Mouse (Mus musculus) hindbrain, embryonic 13.5 days (tissue): Measurements from ENCODE around the gene Tk1. TPM values are rescaled to one million over a fixed set of nuclear protein-coding genes. Genes with fewer than 3 reads are reported as not detected.
"Not testable (repeated sequence)": the region's sequence is repeated elsewhere in the genome, so short reads cannot be mapped to it uniquely, and the experiment has no call there.

Experiments used
- ATAC-seq: fragments of 200-750 bp; cut with Nextera tagmentation; 2 replicates; pipeline ENCODE4 v1.8.0; 2017; ENCODE audit warnings: moderate TSS enrichment; ENCODE audit not compliant: low FRiP score
- H3K27ac ChIP-seq: fragments of 300-500 bp; sonication (generic); 2 replicates; pipeline ENCODE4 v1.5.1; 2015; ENCODE audit warnings: inconsistent platforms, mild to moderate bottlenecking, moderate library complexity
- H3K27me3 ChIP-seq: fragments of 300-500 bp; sonication (generic); 2 replicates; pipeline ENCODE4 v1.6.1; 2015; ENCODE audit warnings: mild to moderate bottlenecking, inconsistent platforms
- H3K36me3 ChIP-seq: fragments of 300-500 bp; sonication (generic); 2 replicates; pipeline ENCODE4 v1.6.1; 2015; ENCODE audit warnings: mild to moderate bottlenecking, inconsistent platforms
- H3K4me1 ChIP-seq: fragments of 300-500 bp; sonication (generic); replicated peaks from 2 replicates; pipeline ENCODE4 v1.6.1; 2015; ENCODE audit warnings: inconsistent platforms
- H3K4me2 ChIP-seq: fragments of 300-500 bp; sonication (generic); 2 replicates; pipeline ENCODE4 v1.6.1; 2015; ENCODE audit warnings: inconsistent platforms, mild to moderate bottlenecking, moderate library complexity
- H3K4me3 ChIP-seq: fragments of 300-500 bp; sonication (generic); 2 replicates; pipeline ENCODE4 v1.5.1; 2015; ENCODE audit warnings: mild to moderate bottlenecking, inconsistent platforms
- H3K9ac ChIP-seq: fragments of 300-500 bp; sonication (generic); 2 replicates; pipeline ENCODE4 v1.6.1; 2015; ENCODE audit warnings: mild to moderate bottlenecking, inconsistent platforms
- H3K9me3 ChIP-seq: fragments of 300-500 bp; sonication (generic); 2 replicates; pipeline ENCODE4 v1.6.1; 2016; ENCODE audit warnings: inconsistent platforms
- WGBS: fragments of 180-500 bp; shearing (Covaris S2); methylation state at CpG from one replicate; pipeline ENCODE4 v1.1.7; 2015; 5-methylcytosine and 5-hydroxymethylcytosine counted together
- polyA plus RNA-seq: library from polyadenylated mRNA; unstranded; fragments of >200 nt; fragmentation: Nextera tagmentation; extraction: Ambion mirVana; gene quantifications from 2 replicates; pipeline ENCODE4 v1.2.1, GENCODE M21; 2015

Tk1 gene
- polyA plus RNA-seq, 1 experiment from 2014 or later = 25.3 TPM

DNA sequence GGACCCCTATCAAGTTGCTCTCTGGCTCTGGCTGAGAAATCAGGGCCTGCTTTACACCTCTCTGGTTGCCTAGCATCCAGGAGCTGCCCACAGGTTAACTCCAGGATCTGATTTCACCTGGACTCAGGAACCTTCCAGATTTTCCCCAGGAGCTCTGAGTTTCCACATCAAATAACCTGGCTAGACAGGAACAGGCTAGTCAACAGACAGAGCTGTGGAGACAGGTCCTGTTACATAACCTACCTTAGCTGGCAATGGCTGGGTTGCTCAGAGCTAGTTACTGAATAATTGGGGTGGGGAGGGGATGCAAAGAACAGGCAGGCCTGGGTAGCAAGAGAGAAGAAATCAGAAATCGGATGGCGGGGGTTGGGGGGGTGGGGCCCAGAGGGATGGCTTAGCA, 19.1 kb upstream of the Tk1 start:
- H3K9ac ChIP-seq = no peak overlapping the region
- H3K4me3 ChIP-seq = no peak overlapping the region
- H3K27me3 ChIP-seq = no peaks in the 10 kb centered on the region
- H3K36me3 ChIP-seq = no peaks in the 10 kb centered on the region
- H3K4me2 ChIP-seq = no peak overlapping the region
- no peak overlapping the region for H3K27ac ChIP-seq
- no peak for ATAC-seq
- WGBS = 86% methylated on average over 2 of the region's 2 CpGs
- no peaks in the 10 kb centered on the region for H3K9me3 ChIP-seq
- H3K4me1 ChIP-seq = peaks cover 20% of the 10 kb centered on the region

DNA sequence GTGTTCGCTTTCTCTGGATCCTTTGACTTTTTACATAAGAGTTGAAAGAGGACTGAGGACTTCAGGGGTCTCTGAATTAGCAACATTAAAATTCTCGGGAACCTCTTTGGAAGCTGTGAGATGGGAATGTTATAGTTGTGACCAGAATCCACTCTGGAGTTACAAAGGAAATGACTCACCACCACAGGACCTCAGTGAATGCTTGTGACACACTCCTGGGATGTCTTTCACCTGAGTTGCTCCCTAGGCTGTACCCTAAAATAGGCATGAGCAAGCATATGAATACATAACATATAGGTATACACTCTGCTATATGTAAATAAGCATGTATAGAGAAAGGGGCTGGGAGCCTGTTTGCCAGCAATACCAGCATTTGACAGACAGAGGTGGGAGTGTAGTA, 17.5 kb upstream of the Tk1 start:
- 91% methylated on average over 2 of the region's 2 CpGs for WGBS
- Histone ChIP-seq H3K36me3 (no peaks in the 10 kb centered on the region), H3K4me1 (peaks cover 10% of the 10 kb centered on the region), H3K27me3 (no peaks in the 10 kb centered on the region), H3K9me3 (no peaks in the 10 kb centered on the region), H3K9ac (no peak overlapping the region), H3K27ac (no peak overlapping the region), H3K4me3 (no peak overlapping the region), H3K4me2 (no peak overlapping the region)
- no peak for ATAC-seq

DNA sequence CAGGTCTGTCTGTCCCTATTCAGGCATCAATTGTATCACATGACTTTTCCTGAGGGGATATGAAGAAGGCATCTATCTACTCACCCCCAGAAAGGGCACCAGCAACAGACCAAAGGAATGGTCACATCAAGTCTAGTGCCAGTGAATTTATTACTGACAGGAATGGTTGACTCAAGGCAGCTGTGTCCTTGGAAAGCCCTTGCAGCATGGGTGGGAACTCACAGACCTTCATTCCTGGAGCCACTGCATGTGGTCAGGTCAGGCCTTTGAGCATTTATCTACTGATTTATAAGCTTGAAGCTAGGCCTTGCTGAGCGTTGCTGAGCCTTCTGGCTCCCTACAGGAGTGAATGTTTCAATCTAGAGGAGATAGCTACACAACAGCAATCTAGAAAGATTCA, 15.0 kb upstream of the Tk1 start:
- Histone ChIP-seq H3K27ac (no peak overlapping the region), H3K9me3 (no peaks in the 10 kb centered on the region), H3K36me3 (no peaks in the 10 kb centered on the region), H3K9ac (no peak overlapping the region), H3K27me3 (no peaks in the 10 kb centered on the region), H3K4me2 (no peak overlapping the region), H3K4me1 (0 out of 2 replicates have a peak, but pooled peaks cover 6% of the 10 kb centered on the region), H3K4me3 (no peak overlapping the region)
- WGBS = 76% methylated on average over 1 of the region's 1 CpGs
- ATAC-seq = no peak

DNA sequence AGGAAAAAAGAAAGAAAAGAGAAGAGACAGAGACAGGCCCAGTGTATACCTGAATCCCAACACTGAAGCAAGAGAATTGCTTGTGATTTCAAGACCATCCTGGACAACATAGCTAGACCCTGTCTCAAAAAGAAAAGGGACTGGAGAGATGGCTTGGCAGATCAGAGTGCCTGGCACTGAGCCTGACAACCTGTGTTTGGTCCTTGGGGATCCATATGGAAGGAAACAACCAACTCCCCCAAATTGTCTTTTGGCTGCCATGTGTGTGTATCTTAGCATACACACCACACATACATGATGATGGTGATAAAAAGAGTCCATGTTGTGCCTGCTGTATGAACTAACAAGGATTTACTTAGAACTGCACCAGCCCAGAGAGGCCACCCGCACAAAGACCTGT, 13.1 kb upstream of the Tk1 start:
- ATAC-seq = no peak
- no peaks in the 10 kb centered on the region for H3K36me3 ChIP-seq
- no peaks in the 10 kb centered on the region for H3K27me3 ChIP-seq
- no peak overlapping the region for H3K9ac ChIP-seq
- 0 out of 2 replicates have a peak, but pooled peaks cover 6% of the 10 kb centered on the region for H3K4me1 ChIP-seq
- H3K4me3 ChIP-seq = no peak overlapping the region
- 94% methylated on average over 1 of the region's 1 CpGs for WGBS
- H3K4me2 ChIP-seq = no peak overlapping the region
- H3K9me3 ChIP-seq = no peaks in the 10 kb centered on the region
- H3K27ac ChIP-seq = no peak overlapping the region

DNA sequence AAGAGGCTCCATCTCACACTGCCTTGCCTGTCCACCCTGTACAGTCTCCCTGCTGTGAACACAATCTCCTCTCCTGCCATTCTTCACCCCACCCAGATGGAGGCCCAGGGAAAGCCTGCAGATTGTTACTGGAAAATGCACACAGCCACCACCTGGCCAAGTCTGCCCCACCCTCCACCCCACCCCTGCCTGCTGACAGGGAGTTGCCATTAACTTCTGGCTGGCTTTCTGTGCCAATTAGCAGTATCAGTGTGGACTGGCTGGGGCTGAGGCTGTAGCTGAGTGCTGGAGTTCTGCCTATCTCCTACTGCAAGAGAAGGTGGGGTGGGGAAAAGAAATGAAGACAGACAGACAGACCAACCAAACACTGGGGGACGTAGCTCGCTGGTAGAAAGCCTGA, 12.7 kb upstream of the Tk1 start:
- Histone ChIP-seq H3K4me1 (0 out of 2 replicates have a peak, but pooled peaks cover 6% of the 10 kb centered on the region), H3K27me3 (no peaks in the 10 kb centered on the region), H3K27ac (no peak overlapping the region), H3K9me3 (no peaks in the 10 kb centered on the region), H3K4me3 (no peak overlapping the region), H3K36me3 (no peaks in the 10 kb centered on the region), H3K9ac (no peak overlapping the region; the same call in 1 of the 2 replicates), H3K4me2 (no peak overlapping the region)
- ATAC-seq = no peak
- 63% methylated on average over 2 of the region's 2 CpGs for WGBS

DNA sequence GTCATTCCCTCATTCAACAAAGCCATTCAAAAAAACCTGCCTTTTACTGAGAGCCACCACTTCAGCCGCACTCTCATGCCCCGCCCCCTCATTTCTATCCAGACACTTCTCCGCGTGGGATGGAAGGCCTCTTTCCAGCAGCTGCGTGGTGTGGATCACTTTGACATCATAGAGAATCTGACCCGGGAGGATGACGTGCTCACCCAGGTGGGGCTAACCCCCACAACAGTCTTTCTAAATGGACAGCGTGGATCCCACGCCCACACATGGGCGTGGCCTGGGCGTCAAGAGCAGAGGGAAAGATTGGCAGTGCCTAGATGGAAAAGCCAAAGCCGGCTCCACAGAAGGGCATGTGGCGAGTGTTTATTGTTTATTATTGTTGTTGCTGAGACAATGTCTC, 10.4 kb upstream of the Tk1 start:
- Histone ChIP-seq H3K9ac (no peak overlapping the region), H3K9me3 (no peaks in the 10 kb centered on the region), H3K4me3 (no peak overlapping the region), H3K4me2 (peak overlapping the region; percentile 32; the same call in 1 of the 2 replicates), H3K27me3 (no peaks in the 10 kb centered on the region), H3K36me3 (no peaks in the 10 kb centered on the region), H3K27ac (no peak overlapping the region), H3K4me1 (peaks cover 15% of the 10 kb centered on the region)
- WGBS = 24% methylated on average over 13 of the region's 13 CpGs
- no peak for ATAC-seq

DNA sequence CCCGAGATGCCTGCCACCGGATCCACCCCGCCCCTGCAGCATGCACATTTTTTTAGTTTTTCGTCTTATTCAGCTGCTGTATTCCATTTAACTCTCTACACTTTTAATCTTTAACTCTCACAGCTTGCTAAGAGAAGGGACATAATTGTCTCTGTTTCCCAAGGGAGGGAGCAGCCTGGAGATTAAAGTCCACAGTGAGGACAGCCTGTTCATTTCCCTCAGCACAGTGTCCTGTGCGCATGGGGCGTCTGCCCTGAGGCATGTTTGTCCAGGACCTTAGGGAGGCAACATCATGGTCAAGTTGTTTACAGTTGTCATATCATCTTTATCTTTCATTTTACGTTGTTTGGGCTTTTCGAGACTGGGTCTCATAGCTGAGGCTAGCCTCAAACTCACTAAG, 8.2 kb upstream of the Tk1 start:
- no peak for ATAC-seq
- WGBS = 94% methylated on average over 8 of the region's 8 CpGs
- H3K36me3 ChIP-seq = no peaks in the 10 kb centered on the region
- H3K4me2 ChIP-seq = no peak overlapping the region
- H3K9me3 ChIP-seq = no peaks in the 10 kb centered on the region
- peaks cover 29% of the 10 kb centered on the region for H3K4me1 ChIP-seq
- H3K27ac ChIP-seq = no peak overlapping the region
- H3K27me3 ChIP-seq = no peaks in the 10 kb centered on the region
- no peak overlapping the region for H3K4me3 ChIP-seq
- H3K9ac ChIP-seq = no peak overlapping the region

DNA sequence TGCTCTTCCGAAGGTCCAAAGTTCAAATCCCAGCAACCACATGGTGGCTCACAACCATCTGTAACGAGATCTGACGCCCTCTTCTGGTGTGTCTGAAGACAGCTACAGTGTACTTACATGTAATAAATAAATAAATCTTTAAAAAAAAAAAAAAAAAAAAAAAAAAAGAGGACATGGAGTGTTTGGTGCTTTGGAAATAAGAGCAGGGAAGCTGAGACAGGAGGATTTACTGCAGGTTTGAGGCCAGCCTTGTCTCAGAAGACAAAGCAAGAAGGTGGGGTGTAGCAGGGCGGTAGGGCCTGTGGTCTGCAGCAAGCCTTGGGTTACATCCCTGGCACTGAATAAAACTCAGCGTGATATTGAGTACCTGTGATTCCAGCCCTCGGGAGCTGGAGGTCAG, 7.6 kb upstream of the Tk1 start:
- 90% methylated on average over 4 of the region's 6 CpGs for WGBS
- not testable (repeated sequence) for H3K4me2 ChIP-seq, H3K36me3 ChIP-seq, H3K9ac ChIP-seq, H3K9me3 ChIP-seq, H3K27ac ChIP-seq, H3K4me3 ChIP-seq, ATAC-seq, H3K27me3 ChIP-seq
- peaks cover 34% of the 10 kb centered on the region for H3K4me1 ChIP-seq

DNA sequence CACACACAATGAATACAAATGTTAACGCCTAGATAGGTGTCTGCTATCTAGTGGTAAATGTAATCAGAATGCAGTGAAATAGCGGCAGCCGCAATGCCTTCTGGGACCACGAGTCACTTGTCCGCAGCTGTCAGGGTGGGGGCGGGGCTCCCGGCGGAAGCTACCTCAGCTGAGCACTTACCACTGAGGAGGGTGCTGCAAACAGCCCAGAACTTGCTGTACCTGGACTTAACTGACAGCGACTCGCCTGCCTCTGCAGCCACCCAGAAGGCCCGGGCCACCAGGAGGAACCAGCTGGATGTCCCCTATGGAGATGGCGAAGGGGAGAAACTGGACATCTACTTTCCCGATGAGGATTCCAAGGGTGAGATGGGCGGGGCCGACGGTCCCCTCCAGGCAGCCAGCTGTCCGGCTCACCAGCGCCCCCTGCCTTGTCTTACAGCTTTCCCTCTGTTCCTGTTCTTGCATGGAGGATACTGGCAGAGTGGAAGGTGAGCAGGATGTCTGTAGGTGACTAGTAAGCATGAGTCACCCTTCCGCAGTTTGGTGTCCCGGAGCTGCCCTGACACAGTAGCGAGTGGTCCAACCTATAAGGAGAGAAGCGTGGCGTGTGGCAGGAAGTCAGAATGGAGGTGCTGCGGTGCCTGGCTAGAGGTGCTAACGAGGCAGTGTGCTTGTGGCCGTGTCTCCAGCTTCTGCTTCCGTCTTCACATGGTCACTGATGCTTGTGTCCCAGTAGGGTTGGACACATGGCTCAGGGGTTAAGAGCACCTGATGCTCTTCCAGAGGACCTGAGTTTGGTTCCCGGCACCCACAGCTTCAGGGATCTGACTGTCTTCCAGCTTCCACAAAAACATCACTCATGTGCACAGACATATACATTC, 6.4 kb upstream of the Tk1 start:
- Histone ChIP-seq H3K4me3 (peak overlapping the region; percentile 38), H3K27ac (peak overlapping the region; percentile 60; the same call in 1 of the 2 replicates), H3K9me3 (no peaks in the 10 kb centered on the region), H3K4me1 (peaks cover 46% of the 10 kb centered on the region), H3K9ac (peak overlapping the region; percentile 11; the same call in 1 of the 2 replicates), H3K4me2 (peak overlapping the region; percentile 54), H3K36me3 (no peaks in the 10 kb centered on the region), H3K27me3 (no peaks in the 10 kb centered on the region)
- 17% methylated on average over 28 of the region's 28 CpGs for WGBS
- peak; percentile 79 for ATAC-seq

DNA sequence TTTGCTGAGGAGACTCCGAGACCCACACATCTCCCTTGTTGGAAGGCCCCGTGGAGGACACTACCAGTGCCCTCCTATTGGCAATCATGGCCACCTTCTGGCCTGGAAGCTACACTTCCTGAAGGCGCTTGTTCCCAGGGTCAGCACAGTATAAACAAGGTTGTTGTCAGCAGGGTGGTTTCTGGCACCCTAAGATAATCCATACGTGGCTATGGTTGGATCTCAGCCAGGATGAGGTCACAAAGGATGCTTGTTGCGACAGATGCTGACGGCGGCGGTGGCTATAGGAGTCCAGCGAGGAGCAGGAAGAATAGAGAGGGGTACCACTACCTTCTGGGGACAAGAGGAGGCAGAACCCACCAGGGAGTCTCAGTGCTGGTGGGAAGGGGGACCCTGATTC, 4.5 kb upstream of the Tk1 start:
- Histone ChIP-seq H3K4me2 (no peak overlapping the region), H3K9me3 (no peaks in the 10 kb centered on the region), H3K9ac (no peak overlapping the region), H3K27me3 (no peaks in the 10 kb centered on the region), H3K4me1 (peaks cover 55% of the 10 kb centered on the region), H3K4me3 (no peak overlapping the region), H3K27ac (no peak overlapping the region), H3K36me3 (no peaks in the 10 kb centered on the region)
- WGBS = 71% methylated on average over 9 of the region's 9 CpGs
- ATAC-seq = no peak

DNA sequence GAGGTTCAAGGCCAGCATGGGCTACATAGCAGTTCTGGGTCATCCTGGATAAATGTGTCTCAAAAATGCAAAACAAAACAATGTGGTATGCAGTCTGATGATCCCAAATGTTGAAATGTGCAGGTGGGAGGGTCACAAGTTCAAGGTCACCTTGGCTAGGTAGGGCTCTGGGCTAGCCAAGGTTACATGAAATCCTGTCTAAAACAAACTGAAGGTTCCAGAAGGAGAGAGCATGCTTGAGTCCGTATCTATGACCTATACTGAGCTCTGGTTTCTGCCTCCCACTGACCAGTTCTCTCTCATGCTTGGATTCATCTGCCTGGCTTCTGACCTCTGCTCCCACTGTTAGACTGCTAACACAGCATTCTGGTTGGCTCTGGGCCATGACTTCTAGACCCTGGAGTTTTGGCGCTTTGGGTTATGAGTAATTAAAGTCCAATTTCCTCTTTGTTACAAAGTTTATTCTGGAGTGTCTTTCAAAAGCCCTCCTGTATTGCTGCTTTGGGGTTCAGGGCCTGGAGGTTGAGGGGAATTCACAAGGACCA, 3.9 kb upstream of the Tk1 start:
- no peak for ATAC-seq

DNA sequence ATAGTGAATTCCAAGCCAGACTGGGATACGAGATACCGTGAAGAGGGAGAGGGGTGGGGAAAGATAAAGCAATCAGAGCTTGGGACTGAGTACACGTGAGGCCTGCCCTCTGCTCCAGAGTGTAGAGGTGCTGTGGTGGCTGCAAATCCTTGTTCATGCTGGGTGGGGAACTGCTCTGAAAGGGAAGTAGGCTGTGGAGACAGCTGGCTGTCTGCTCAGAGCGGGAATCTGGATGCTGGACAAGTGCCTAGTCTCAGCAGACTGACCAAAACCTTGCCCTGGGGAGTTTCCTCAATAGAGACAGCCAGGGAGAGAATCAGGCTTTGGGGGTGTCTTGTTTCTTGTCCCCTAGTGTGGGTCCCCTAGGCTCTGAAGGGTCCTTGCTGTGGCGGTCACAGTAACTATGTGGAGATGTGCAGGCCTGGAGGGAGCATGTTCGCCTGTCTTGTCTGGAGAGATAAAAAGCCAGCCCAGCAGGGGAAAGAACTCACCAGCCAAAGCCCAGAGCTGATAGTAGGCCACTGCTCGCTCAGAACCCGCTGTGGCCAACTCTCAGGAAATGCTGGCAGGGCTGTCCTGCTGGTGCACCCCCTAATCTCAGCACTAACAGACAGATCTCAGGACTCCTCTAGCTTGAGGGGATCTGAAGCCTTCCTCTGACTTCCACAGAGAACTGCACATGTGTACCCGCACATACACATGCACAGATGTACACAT, 3.2 kb upstream of the Tk1 start:
- peaks cover 68% of the 10 kb centered on the region for H3K4me1 ChIP-seq
- no peak for ATAC-seq

More for the DNA sequence above, 3.9 kb upstream of the Tk1 start:
- Histone ChIP-seq H3K4me2 (no peak overlapping the region), H3K27me3 (no peaks in the 10 kb centered on the region), H3K4me3 (no peak overlapping the region), H3K27ac (no peak overlapping the region), H3K4me1 (peaks cover 62% of the 10 kb centered on the region), H3K9ac (no peak overlapping the region), H3K9me3 (no peaks in the 10 kb centered on the region), H3K36me3 (no peaks in the 10 kb centered on the region)
- WGBS = 87% methylated on average over 2 of the region's 2 CpGs

More for the DNA sequence above, 3.2 kb upstream of the Tk1 start:
- no peaks in the 10 kb centered on the region for H3K27me3 ChIP-seq
- H3K9ac ChIP-seq = no peak overlapping the region; the same call in 1 of the 2 replicates
- H3K36me3 ChIP-seq = no peaks in the 10 kb centered on the region
- no peak overlapping the region for H3K4me2 ChIP-seq
- WGBS = 59% methylated on average over 9 of the region's 9 CpGs
- H3K9me3 ChIP-seq = no peaks in the 10 kb centered on the region
- H3K27ac ChIP-seq = peak overlapping the region; percentile 40; the same call in 1 of the 2 replicates
- H3K4me3 ChIP-seq = no peak overlapping the region
